Mouse (Mus musculus) cerebellum, adult 2 months (tissue): ENCODE data around the gene Sumf1.

Experiments
- CTCF ChIP-seq: fragments of 200-500 bp; IDR thresholded peaks from 2 replicates; pipeline ENCODE4 v1.5.1; 2011; ENCODE audit warnings: low read depth, mild to moderate bottlenecking, control low read depth, low read length, moderate library complexity, borderline replicate concordance; ENCODE audit not compliant: insufficient read depth
- POLR2A ChIP-seq: fragments of 200-500 bp; IDR thresholded peaks from 2 replicates; pipeline ENCODE4 v1.6.1; 2011; ENCODE audit warnings: low read length, control low read depth, borderline replicate concordance; ENCODE audit not compliant: insufficient read depth

DNA sequence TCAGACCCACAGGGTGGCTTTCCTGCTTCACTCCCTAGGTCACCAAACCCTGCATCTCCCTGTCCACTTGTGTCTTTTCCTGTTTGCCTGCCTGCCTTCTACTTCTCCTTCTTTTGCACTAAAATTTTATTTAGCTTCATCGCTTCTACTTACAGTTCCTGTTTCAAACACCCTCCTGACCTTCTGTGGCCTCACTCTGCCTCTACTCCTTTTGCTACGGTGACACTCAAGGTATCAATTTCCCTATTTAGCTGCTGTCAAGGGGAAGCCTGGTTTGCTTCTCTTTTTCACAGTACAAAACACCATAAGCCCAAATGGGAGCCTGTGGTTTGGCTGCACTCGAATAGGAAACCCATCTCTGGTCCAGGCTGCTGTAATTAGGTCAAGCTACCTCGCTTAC, 11.7 kb upstream of the Sumf1 start:
- TF ChIP-seq CTCF (no peak), POLR2A (no peak)
